Mouse (Mus musculus): ENCODE measurements around the gene Hrasls. TPM values are rescaled to one million over a fixed set of nuclear protein-coding genes. Genes with fewer than 3 reads are reported as not detected.

The Hrasls gene
- polyA plus RNA-seq, 1 experiment: 16.3 TPM

Other genes with a start within 250 kb of the Hrasls start
- gene Atp13a5, start 169.0 kb downstream of the Hrasls start, polyA plus RNA-seq (2012; rRNA removed): 7.4 and 10.3 TPM in 2 replicates

Measured in frontal cortex, adult 2 months (tissue).